Mouse (Mus musculus) layer of hippocampus, adult 2 months (tissue): ENCODE results near the gene Ncoa5. TPM values are rescaled to one million over a fixed set of nuclear protein-coding genes. Genes with fewer than 3 reads are reported as not detected.

Source experiments
- DNase-seq, 2 experiments: peaks; one replicate each; pipeline ENCODE4 v3.0.0; 2022; ENCODE audit warnings: low spot score in 2 of 2
- H3K27ac ChIP-seq: fragments of 200-600 bp; 2 replicates; pipeline ENCODE4 v1.8.1; 2022
- H3K4me3 ChIP-seq: fragments of 200-600 bp; 2 replicates; pipeline ENCODE4 v1.8.1; 2022; ENCODE audit warnings: mild to moderate bottlenecking
- CTCF ChIP-seq: fragments of 200-600 bp; conservative IDR thresholded peaks from 2 replicates; pipeline ENCODE4 v1.8.1; 2022; ENCODE audit warnings: antibody characterized with exemption, mild to moderate bottlenecking, moderate library complexity
- total RNA-seq, 2 experiments: library from RNA; stranded (reverse); gene quantifications; 2 replicates each; pipeline ENCODE4 v1.2.3; 2021

Ncoa5 gene
- total RNA-seq, 2 experiments from 2014 or later = 57.8 to 63.8 TPM

- no peak for TF ChIP-seq CTCF
- Histone ChIP-seq H3K4me3 (no peak overlapping the region), H3K27ac (peak overlapping the region; percentile 72)
- DNase-seq = no peak
Measured at GRCm38 (mm10) chr2:164997721-164998428, 36.8 kb downstream of the Ncoa5 start.

GRCm38 (mm10) chr2:164996848-164997720 lies 37.6 kb downstream of the Ncoa5 start:
- Histone ChIP-seq H3K4me3 (no peak overlapping the region), H3K27ac (peak overlapping the region; percentile 72)

GRCm38 (mm10) chr2:164995976-164996375 lies 38.7 kb downstream of the Ncoa5 start:
- Histone ChIP-seq H3K27ac (peak overlapping the region; percentile 76), H3K4me3 (no peak overlapping the region)
- DNase-seq = no peak
- TF ChIP-seq CTCF = no peak

More at GRCm38 (mm10) chr2:164996848-164997720, 37.6 kb downstream of the Ncoa5 start:
- DNase-seq = no peak
- no peak for TF ChIP-seq CTCF

- no peak for TF ChIP-seq CTCF
- H3K27ac ChIP-seq = peak overlapping the region; percentile 76
- H3K4me3 ChIP-seq = no peak overlapping the region
- DNase-seq = peak in 1 of 2 experiments; percentile 42
Measured at GRCm38 (mm10) chr2:164994659-164995428, 39.8 kb downstream of the Ncoa5 start.

- H3K4me3 ChIP-seq = no peak overlapping the region
- TF ChIP-seq CTCF = no peak
- peak overlapping the region; percentile 76 for H3K27ac ChIP-seq
- DNase-seq = no peak
Measured at GRCm38 (mm10) chr2:164994156-164994555, 40.5 kb downstream of the Ncoa5 start.

- TF ChIP-seq CTCF = no peak
Measured at GRCm38 (mm10) chr2:164991808-164992207, 42.9 kb downstream of the Ncoa5 start.

GRCm38 (mm10) chr2:164991111-164991510 lies 43.6 kb downstream of the Ncoa5 start:
- no peak overlapping the region for H3K27ac ChIP-seq
- no peak for DNase-seq
- no peak overlapping the region for H3K4me3 ChIP-seq
- TF ChIP-seq CTCF = no peak

More at GRCm38 (mm10) chr2:164991808-164992207, 42.9 kb downstream of the Ncoa5 start:
- no peak for DNase-seq
- Histone ChIP-seq H3K4me3 (no peak overlapping the region), H3K27ac (no peak overlapping the region)

- Histone ChIP-seq H3K4me3 (no peak overlapping the region), H3K27ac (no peak overlapping the region)
- no peak for DNase-seq
- TF ChIP-seq CTCF = no peak
Measured at GRCm38 (mm10) chr2:164988777-164989176, 45.9 kb downstream of the Ncoa5 start.

- TF ChIP-seq CTCF = no peak
- no peak overlapping the region for H3K4me3 ChIP-seq
- no peak overlapping the region for H3K27ac ChIP-seq
- no peak for DNase-seq
Measured at GRCm38 (mm10) chr2:164986371-164987027, 48.2 kb downstream of the Ncoa5 start.

GRCm38 (mm10) chr2:164985962-164986361 lies 48.7 kb downstream of the Ncoa5 start:
- DNase-seq = no peak
- no peak for TF ChIP-seq CTCF
- Histone ChIP-seq H3K27ac (no peak overlapping the region), H3K4me3 (no peak overlapping the region)

GRCm38 (mm10) chr2:164979749-164980148 lies 54.9 kb downstream of the Ncoa5 start:
- DNase-seq = no peak
- TF ChIP-seq CTCF = no peak
- no peak overlapping the region for H3K4me3 ChIP-seq
- H3K27ac ChIP-seq = no peak overlapping the region; the same call in 1 of the 2 replicates

GRCm38 (mm10) chr2:164975611-164976010 lies 59.1 kb downstream of the Ncoa5 start:
- no peak for DNase-seq
- no peak for TF ChIP-seq CTCF
- no peak overlapping the region for H3K4me3 ChIP-seq

More at GRCm38 (mm10) chr2:164975611-164976010, 59.1 kb downstream of the Ncoa5 start:
- H3K27ac ChIP-seq = peak overlapping the region; percentile 41; the same call in 1 of the 2 replicates
